8 mouse cellular contexts compared by ENCODE assay signal in the genomic region with DNA sequence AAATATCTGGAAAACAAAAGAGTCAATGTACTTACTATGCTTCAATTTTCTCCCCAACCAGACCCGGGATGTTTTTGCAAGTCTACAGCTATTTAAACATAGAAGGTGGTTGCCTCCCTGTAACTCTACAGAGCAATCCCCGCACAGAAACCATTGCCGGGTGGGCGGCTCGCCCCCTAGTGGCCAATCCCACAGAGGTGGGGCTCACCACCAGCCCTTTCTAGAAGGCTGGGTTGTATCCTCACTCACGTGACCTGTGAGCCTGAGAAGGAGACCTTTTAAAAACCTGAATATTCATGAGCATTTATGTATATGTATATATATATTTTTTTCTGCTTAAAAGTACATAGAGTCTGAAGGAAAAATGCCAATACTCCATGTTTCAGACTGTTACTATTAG. TPM values are rescaled to one million over a fixed set of nuclear protein-coding genes. Genes with fewer than 3 reads are reported as not detected.
DNase-seq lines count a peak whose midpoint lies in the region; ATAC-seq and TF ChIP-seq lines count a peak whose summit lies in the region.

No protein-coding gene starts in this region.

- no peak overlapping the region for H3K27ac ChIP-seq in cortical plate, adult 2 months (ENCODE audit: insufficient read depth, low read length)

- no peak overlapping the region for H3K4me3 ChIP-seq in cortical plate, adult 2 months (ENCODE audit: insufficient read depth, low read length)

- DNase-seq in adrenal gland, adult (ENCODE audit: inconsistent age in 2 of 2, low spot score in 1 of 2), result peak; percentile 59 to 81
- DNase-seq in adrenal gland, adult 8-10 months, result no peak
- DNase-seq in WW6 (ENCODE audit: low read depth, low spot score), result peak; percentile 22
- DNase-seq in heart, postnatal 14 days, result peak; percentile 55 to 63
- DNase-seq in layer of hippocampus, postnatal 36 days, result peak; percentile 33 to 34
- peak; percentile 25 to 31 for DNase-seq in spleen, postnatal 36 days (ENCODE audit: low spot score in 2 of 2)

- intact Hi-C loops in heart, postnatal 14 days (cut with DNase I), result no loop called here

- H3K4me1 ChIP-seq in cortical plate, adult 2 months (ENCODE audit: control insufficient read depth, insufficient read depth, low read length), result peaks cover 2% of the 10 kb centered on the region; the same call in 1 of the 2 replicates

- ATAC-seq in megakaryocyte, adult 5-6 weeks (ENCODE audit: poor library complexity, severe bottlenecking), result peak; percentile 49; the same call in 1 of the 2 replicates

- TF ChIP-seq POLR2A in cortical plate, adult 2 months (IDR thresholded peaks at IDR 0.05; ENCODE audit: extremely low read depth, insufficient read depth, low read length), result no peak

- TF ChIP-seq CTCF in cortical plate, adult 2 months (IDR thresholded peaks at IDR 0.05; ENCODE audit: extremely low read depth, insufficient read depth, low read length), result peak; percentile 43

RNA-seq across cellular contexts. Expression of a gene that starts 49.9 kb away (rescaled TPM):
- under 1 TPM in 1 of 4 experiments, not detected in 3; 0.10 TPM for total RNA-seq in adrenal gland, adult 8-10 months (2022)
- 0.92 and 1.1 TPM in 2 replicates for polyA plus RNA-seq in cortical plate, adult 2 months (2012; rRNA removed)
- total RNA-seq in heart, postnatal 14 days (2021), result under 1 TPM in 1 of 2 experiments, not detected in 1; 0.12 TPM
- total RNA-seq in layer of hippocampus, postnatal 36 days (2021), result under 1 TPM; 0.20 to 0.27 TPM
- total RNA-seq in megakaryocyte, adult 5-6 weeks (2015), result 0.89 and 1.9 TPM in 2 replicates
- 0.51 and 0.57 TPM in 2 replicates for total RNA-seq in megakaryocyte, adult 5-6 weeks (2017)
